Mouse (Mus musculus): ENCODE measurements around the gene Kif12.
A peak's percentile ranks its signal among the peaks of the same experiment; 100 is the strongest.

GRCm38 (mm10) chr4:63181556-63181955 is 9.6 kb upstream of the Kif12 start:
- TF ChIP-seq CTCF (IDR thresholded peaks at IDR 0.05; ENCODE audit: extremely low read depth, insufficient read depth, low read length) (peak; percentile 94), POLR2A (IDR thresholded peaks at IDR 0.05; ENCODE audit: extremely low read depth, insufficient read depth, low read length) (no peak)
